Mouse (Mus musculus) lung, adult 18-20 months (tissue): ENCODE data around the gene Gm20532.

Experiments used
- DNase-seq, 2 experiments: peaks; one replicate each; pipeline ENCODE4 v3.0.0; 2022; ENCODE audit warnings: mixed read lengths in 2 of 2

The Gm20532 gene

GRCm38 (mm10) chr2:26625419-26625818 lies 39.0 kb downstream of the Gm20532 start:
- DNase-seq: no peak

GRCm38 (mm10) chr2:26626081-26626480 lies 39.6 kb downstream of the Gm20532 start:
- peak; percentile 42 to 65 for DNase-seq

GRCm38 (mm10) chr2:26627921-26628739 lies 41.7 kb downstream of the Gm20532 start, which contains the start of gene Fam69b:
TSS of gene Fam69b (plus strand) at chr2:26628457.
- DNase-seq: peak; percentile 61 to 69

GRCm38 (mm10) chr2:26628792-26629437 lies 42.5 kb downstream of the Gm20532 start:
- no peak for DNase-seq

- DNase-seq: no peak
These were observed 46.3 kb downstream of the Gm20532 start for GRCm38 (mm10) chr2:26632541-26633395.

GRCm38 (mm10) chr2:26633953-26634530 lies 47.6 kb downstream of the Gm20532 start:
- DNase-seq: no peak

GRCm38 (mm10) chr2:26634629-26635488 lies 48.4 kb downstream of the Gm20532 start:
- no peak for DNase-seq

- DNase-seq: no peak
These were observed 49.3 kb downstream of the Gm20532 start for GRCm38 (mm10) chr2:26635489-26636324.

- DNase-seq: no peak
These were observed 49.8 kb downstream of the Gm20532 start for GRCm38 (mm10) chr2:26636325-26636635.

- no peak for DNase-seq
These were observed 51.0 kb downstream of the Gm20532 start for GRCm38 (mm10) chr2:26637316-26637932.

GRCm38 (mm10) chr2:26638039-26638438 lies 51.6 kb downstream of the Gm20532 start:
- no peak for DNase-seq

- DNase-seq: no peak
These were observed 52.1 kb downstream of the Gm20532 start for GRCm38 (mm10) chr2:26638572-26638971.

GRCm38 (mm10) chr2:26639083-26639482 lies 52.6 kb downstream of the Gm20532 start:
- peak; percentile 61 to 75 for DNase-seq

GRCm38 (mm10) chr2:26639838-26640830 lies 53.7 kb downstream of the Gm20532 start:
- peak; percentile 94 to 95 for DNase-seq

- no peak for DNase-seq
These were observed 54.7 kb downstream of the Gm20532 start for GRCm38 (mm10) chr2:26641006-26641647.

- DNase-seq: peak in 1 of 2 experiments; percentile 27
These were observed 57.5 kb downstream of the Gm20532 start for GRCm38 (mm10) chr2:26643942-26644341.

GRCm38 (mm10) chr2:26646643-26647293 lies 60.3 kb downstream of the Gm20532 start:
- peak; percentile 75 to 83 for DNase-seq

- no peak for DNase-seq
These were observed 68.2 kb downstream of the Gm20532 start for GRCm38 (mm10) chr2:26654687-26655086.
